Mouse (Mus musculus) embryonic stem cell, embryonic (primary cell): Measurements from ENCODE around the gene Drd3.

Source experiments
- CTCF ChIA-PET, 4 experiments: fragments of 300-600 bp in 2 of 4; fragments of 350-600 bp in 2 of 4; sonication (Branson Sonifier 250); formaldehyde crosslinking; loops; one replicate each; lab custom pipeline; 2022; ENCODE audit warnings: inconsistent platforms in 2 of 4; lab: Charles Lee
- POLR2A ChIA-PET, 4 experiments: fragments of 300-600 bp in 2 of 4; fragments of 350-600 bp in 2 of 4; sonication (Branson Sonifier 250); formaldehyde crosslinking; loops; one replicate each; lab custom pipeline; 2022; ENCODE audit warnings: antibody characterized with exemption in 4 of 4, inconsistent platforms in 1 of 4; lab: Charles Lee

Gene Drd3

GRCm38 (mm10) chr16:43753751-43754150 is at the start of gene Drd3:
TSS of gene Drd3 (plus strand) at chr16:43754026.
- ChIA-PET CTCF (interaction anchor here (0.6 to 1.4 kb wide), 7 partner anchors 11 to 1589 kb away, joined by 3 to 13 read pairs (median 4); no protein-coding TSS in a partner anchor), POLR2A (interaction anchor here in 3 of 4 experiments (0.6 to 1.1 kb wide), 8 partner anchors 10 to 649 kb away, joined by 3 to 10 read pairs (median 3); partner anchors contain the start of gene Ccdc191 (in 1 of the 3))

GRCm38 (mm10) chr16:43708335-43709061 is 45.3 kb upstream of the Drd3 start:
- CTCF ChIA-PET: interaction anchor here in 1 of 4 experiments (2.6 kb wide), 1 partner anchor 168 kb away, joined by 15 read pairs; no protein-coding TSS in a partner anchor
- POLR2A ChIA-PET: interaction anchor here in 2 of 4 experiments (0.5 to 1.6 kb wide), 3 partner anchors 9 to 200 kb away, joined by 3 to 7 read pairs (median 3); partner anchors contain the start of gene Ccdc191 (in 1 of the 2)

GRCm38 (mm10) chr16:43709062-43709413 is 44.8 kb upstream of the Drd3 start:
- CTCF ChIA-PET: interaction anchor here in 2 of 4 experiments (0.7 to 2.6 kb wide), 2 partner anchors 9 to 169 kb away, joined by 3 to 15 read pairs; no protein-coding TSS in a partner anchor
- POLR2A ChIA-PET: interaction anchor here in 3 of 4 experiments (0.5 to 1.6 kb wide), 5 partner anchors 10 to 793 kb away, joined by 3 to 7 read pairs (median 3); partner anchors contain the start of gene Ccdc191 (in 1 of the 3)

- CTCF ChIA-PET: interaction anchor here in 3 of 4 experiments (0.7 to 2.6 kb wide), 4 partner anchors 9 to 277 kb away, joined by 3 to 19 read pairs (median 10); no protein-coding TSS in a partner anchor
- POLR2A ChIA-PET: interaction anchor here in 2 of 4 experiments (0.7 to 1.8 kb wide), 7 partner anchors 9 to 1837 kb away, joined by 3 to 7 read pairs (median 3); partner anchors contain the start of gene Ccdc191 (in 1 of the 2)
Observed at GRCm38 (mm10) chr16:43709432-43710133, 44.2 kb upstream of the Drd3 start.

- POLR2A ChIA-PET: interaction anchor here in 3 of 4 experiments (0.7 to 1.8 kb wide), 6 partner anchors 8 to 1837 kb away, joined by 3 to 7 read pairs (median 3); no protein-coding TSS in a partner anchor
- CTCF ChIA-PET: interaction anchor here in 2 of 4 experiments (0.7 to 2.6 kb wide), 3 partner anchors 9 to 278 kb away, joined by 4 to 19 read pairs (median 15); no protein-coding TSS in a partner anchor
Observed at GRCm38 (mm10) chr16:43710134-43710475, 43.7 kb upstream of the Drd3 start.

- POLR2A ChIA-PET: interaction anchor here in 3 of 4 experiments (0.9 to 1.8 kb wide), 4 partner anchors 9 to 90 kb away, joined by 3 to 7 read pairs (median 4); no protein-coding TSS in a partner anchor
- CTCF ChIA-PET: interaction anchor here in 1 of 4 experiments (1.1 to 2.6 kb wide), 2 partner anchors 10 to 170 kb away, joined by 4 to 15 read pairs; no protein-coding TSS in a partner anchor
Observed at GRCm38 (mm10) chr16:43710651-43711050, 43.2 kb upstream of the Drd3 start.

GRCm38 (mm10) chr16:43711361-43711760 is 42.5 kb upstream of the Drd3 start:
- ChIA-PET POLR2A (interaction anchor here in 2 of 4 experiments (0.6 to 1.8 kb wide), 6 partner anchors 10 to 743 kb away, joined by 3 to 4 read pairs (median 3); partner anchors contain the start of gene Drd3 (in 1 of the 2)), CTCF (interaction anchor here in 1 of 4 experiments (0.7 kb wide), 1 partner anchor 169 kb away, joined by 9 read pairs; no protein-coding TSS in a partner anchor)

GRCm38 (mm10) chr16:43724444-43724843 is 29.4 kb upstream of the Drd3 start:
- ChIA-PET POLR2A (interaction anchor here in 1 of 4 experiments (0.6 kb wide), 1 partner anchor 1238 kb away, joined by 8 read pairs; no protein-coding TSS in a partner anchor), CTCF (interaction anchor here in 2 of 4 experiments (0.7 to 1.3 kb wide), 2 partner anchors 28 to 184 kb away, joined by 3 to 8 read pairs; no protein-coding TSS in a partner anchor)

- ChIA-PET POLR2A (no interaction called here), CTCF (interaction anchor here in 1 of 4 experiments (1.9 kb wide), 1 partner anchor 21 kb away, joined by 5 read pairs; no protein-coding TSS in a partner anchor)
Observed at GRCm38 (mm10) chr16:43729506-43730221, 24.2 kb upstream of the Drd3 start.

- POLR2A ChIA-PET: no interaction called here
Observed at GRCm38 (mm10) chr16:43730281-43730680, 23.5 kb upstream of the Drd3 start.

GRCm38 (mm10) chr16:43732496-43732895 is 21.3 kb upstream of the Drd3 start:
- ChIA-PET POLR2A (no interaction called here), CTCF (no interaction called here)

More at GRCm38 (mm10) chr16:43730281-43730680, 23.5 kb upstream of the Drd3 start:
- CTCF ChIA-PET: interaction anchor here in 1 of 4 experiments (1.9 kb wide), 1 partner anchor 21 kb away, joined by 5 read pairs; no protein-coding TSS in a partner anchor

- POLR2A ChIA-PET: no interaction called here
Observed at GRCm38 (mm10) chr16:43732900-43733299, 20.9 kb upstream of the Drd3 start.

GRCm38 (mm10) chr16:43737933-43738332 is 15.9 kb upstream of the Drd3 start:
- ChIA-PET CTCF (interaction anchor here in 1 of 4 experiments (1.0 kb wide), 1 partner anchor 198 kb away, joined by 3 read pairs; no protein-coding TSS in a partner anchor), POLR2A (no interaction called here)

More at GRCm38 (mm10) chr16:43732900-43733299, 20.9 kb upstream of the Drd3 start:
- CTCF ChIA-PET: no interaction called here

- POLR2A ChIA-PET: interaction anchor here in 1 of 4 experiments (0.6 kb wide), 1 partner anchor 796 kb away, joined by 4 read pairs; no protein-coding TSS in a partner anchor
- CTCF ChIA-PET: no interaction called here
Observed at GRCm38 (mm10) chr16:43740936-43741335, 12.9 kb upstream of the Drd3 start.

- CTCF ChIA-PET: interaction anchor here in 1 of 4 experiments (0.9 to 1.0 kb wide), 2 partner anchors 26 to 52 kb away, joined by 3 read pairs; no protein-coding TSS in a partner anchor
- POLR2A ChIA-PET: no interaction called here
Observed at GRCm38 (mm10) chr16:43748424-43748823, 5.4 kb upstream of the Drd3 start.

- POLR2A ChIA-PET: interaction anchor here in 2 of 4 experiments (0.6 to 0.9 kb wide), 4 partner anchors 11 to 224 kb away, joined by 3 to 4 read pairs (median 4); partner anchors contain the start of gene Ccdc191 (in 1 of the 2)
- CTCF ChIA-PET: interaction anchor here in 3 of 4 experiments (0.7 to 1.4 kb wide), 6 partner anchors 48 to 1588 kb away, joined by 3 to 5 read pairs (median 3); no protein-coding TSS in a partner anchor
Observed at GRCm38 (mm10) chr16:43752900-43753299, 926 bp upstream of the Drd3 start.

GRCm38 (mm10) chr16:43772358-43772757 is 18.5 kb downstream of the Drd3 start:
- POLR2A ChIA-PET: interaction anchor here in 1 of 4 experiments (0.8 kb wide), 1 partner anchor 11 kb away, joined by 3 read pairs; no protein-coding TSS in a partner anchor

More at GRCm38 (mm10) chr16:43772358-43772757, 18.5 kb downstream of the Drd3 start:
- CTCF ChIA-PET: no interaction called here
